Mouse (Mus musculus): ENCODE results near the gene Glis2. TPM values are rescaled to one million over a fixed set of nuclear protein-coding genes. Genes with fewer than 3 reads are reported as not detected.
A peak's percentile ranks its signal among the peaks of the same experiment; 100 is the strongest.

The Glis2 gene
- polyA plus RNA-seq, 3 experiments from 2014 or later, result 0.15 to 0.36 (median 0.16) TPM

DNA sequence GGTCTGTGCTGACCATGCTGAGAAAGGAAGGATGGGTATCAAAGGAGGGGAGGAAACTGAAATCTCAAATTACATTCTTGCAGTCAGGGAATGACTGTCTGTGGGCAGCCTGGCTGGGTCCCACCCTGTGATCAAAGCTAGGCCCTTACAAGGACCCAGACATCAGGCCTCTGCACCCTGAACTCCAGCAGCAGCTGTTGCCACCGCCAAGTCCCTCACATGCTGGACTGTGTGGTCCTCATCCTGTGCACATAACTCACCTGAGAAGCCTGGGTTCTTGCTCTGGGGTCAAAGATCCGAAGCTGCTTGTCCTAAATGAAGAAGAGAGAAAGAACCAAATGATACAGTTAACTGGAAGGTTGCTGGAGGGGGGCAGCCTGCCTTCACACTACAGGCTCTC, 67.1 kb downstream of the Glis2 start:
- no peak for ATAC-seq

DNA sequence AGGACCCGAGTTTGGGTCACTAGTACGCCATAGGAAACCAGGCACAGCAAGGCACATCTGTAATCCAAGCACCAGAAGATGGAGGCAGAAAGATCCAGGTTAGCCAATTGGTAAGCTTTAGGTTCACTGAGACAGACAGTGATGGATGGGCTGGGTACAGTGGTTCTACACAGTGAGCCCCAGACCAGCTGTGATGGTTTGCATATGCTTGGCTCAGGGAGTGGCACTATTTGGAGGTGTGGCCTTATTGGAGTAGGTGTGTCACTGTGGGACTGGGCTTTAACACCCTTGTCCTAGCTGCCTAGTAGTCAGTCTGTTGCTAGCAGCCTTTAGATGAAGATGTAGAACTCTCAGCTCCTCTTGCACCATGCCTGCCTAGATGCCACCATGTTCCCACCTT, 69.3 kb downstream of the Glis2 start:
- no peak for ATAC-seq

DNA sequence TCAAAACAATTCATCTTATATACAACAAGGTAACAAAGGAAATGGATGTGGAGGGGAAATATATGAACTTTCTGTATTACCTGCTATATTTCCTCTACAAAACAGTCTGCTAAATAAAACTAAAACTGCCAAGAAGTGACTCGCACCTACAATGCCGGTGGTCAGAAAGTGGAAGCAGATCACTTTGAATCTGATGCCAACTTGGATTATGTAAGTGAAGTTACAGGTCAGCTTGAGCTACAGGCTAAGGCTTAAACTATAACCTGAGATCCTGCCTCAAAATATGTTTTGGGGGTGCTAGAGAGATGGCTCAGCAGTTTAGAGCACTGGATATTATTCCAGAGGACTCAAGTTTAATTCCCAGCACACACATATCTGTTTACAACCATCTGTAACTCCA, 71.2 kb downstream of the Glis2 start:
- ATAC-seq, result no peak

- ATAC-seq, result peak; percentile 91
Measured at GRCm38 (mm10) chr16:4667190-4667808, 72.8 kb downstream of the Glis2 start.

- ATAC-seq, result no peak
Measured at GRCm38 (mm10) chr16:4670317-4670716, 75.8 kb downstream of the Glis2 start.

GRCm38 (mm10) chr16:4674091-4674490, 79.6 kb downstream of the Glis2 start:
- ATAC-seq, result peak; percentile 96

Other genes with a start within 250 kb of the Glis2 start
- under 1 TPM in 2 of 3 experiments, not detected in 1; 0.12 to 0.49 TPM for gene Adcy9, start 174.2 kb upstream of the Glis2 start, polyA plus RNA-seq (2017; shearing (Covaris generic))
- gene Srl, start 52.9 kb upstream of the Glis2 start, polyA plus RNA-seq (2017; shearing (Covaris generic)), result under 1 TPM in 2 of 3 experiments, not detected in 1; 0.12 to 0.73 TPM
- gene Tfap4, start 34.9 kb upstream of the Glis2 start, polyA plus RNA-seq (2017; shearing (Covaris generic)), result 1 to 10 TPM; 3.1 to 5.8 (median 4.2) TPM
- 10 to 100 TPM; 17.3 to 41.9 (median 31.7) TPM for gene Pam16, start 30.3 kb downstream of the Glis2 start, polyA plus RNA-seq (2017; shearing (Covaris generic))
- 1 to 10 TPM in 1 of 3 experiments, under 1 TPM in 2; 0.78 to 1.6 (median 0.84) TPM for gene Vasn, start 45.2 kb downstream of the Glis2 start, polyA plus RNA-seq (2017; shearing (Covaris generic))
- gene Dnaja3, start 45.3 kb downstream of the Glis2 start, polyA plus RNA-seq (2017; shearing (Covaris generic)), result 10 to 100 TPM; 21.1 to 28.7 (median 25.3) TPM
- gene Coro7, start 85.1 kb downstream of the Glis2 start, polyA plus RNA-seq (2017; shearing (Covaris generic)), result 100 to 1,000 TPM in 2 of 3 experiments, 10 to 100 TPM in 1; 94.9 to 137 (median 111) TPM
- gene Nmral1, start 124.6 kb downstream of the Glis2 start, polyA plus RNA-seq (2017; shearing (Covaris generic)), result 10 to 100 TPM; 10.0 to 36.5 (median 16.6) TPM
- 100 to 1,000 TPM in 2 of 3 experiments, 10 to 100 TPM in 1; 97.9 to 114 (median 103) TPM for gene Hmox2, start 131.6 kb downstream of the Glis2 start, polyA plus RNA-seq (2017; shearing (Covaris generic))
- gene Cdip1, start 195.6 kb downstream of the Glis2 start, polyA plus RNA-seq (2017; shearing (Covaris generic)), result 10 to 100 TPM; 15.0 to 43.1 (median 36.6) TPM
- gene 4930562C15Rik, start 240.7 kb downstream of the Glis2 start, polyA plus RNA-seq (2017; shearing (Covaris generic)), result 1 to 10 TPM in 2 of 3 experiments, under 1 TPM in 1; 0.79 to 2.9 (median 1.3) TPM